Mouse (Mus musculus) erythroblast, embryonic 14.5 days (primary cell): Measurements from ENCODE around the gene Car15.

ENCODE experiments used
- GATA1 ChIP-seq: IDR thresholded peaks from 2 replicates; pipeline ENCODE4 v1.6.1; 2012; ENCODE audit warnings: low read length, inconsistent platforms, mixed read lengths
- TAL1 ChIP-seq: IDR thresholded peaks from 3 replicates; pipeline ENCODE4 v1.6.1; 2012; ENCODE audit warnings: low read length, inconsistent platforms, mixed read lengths

DNA sequence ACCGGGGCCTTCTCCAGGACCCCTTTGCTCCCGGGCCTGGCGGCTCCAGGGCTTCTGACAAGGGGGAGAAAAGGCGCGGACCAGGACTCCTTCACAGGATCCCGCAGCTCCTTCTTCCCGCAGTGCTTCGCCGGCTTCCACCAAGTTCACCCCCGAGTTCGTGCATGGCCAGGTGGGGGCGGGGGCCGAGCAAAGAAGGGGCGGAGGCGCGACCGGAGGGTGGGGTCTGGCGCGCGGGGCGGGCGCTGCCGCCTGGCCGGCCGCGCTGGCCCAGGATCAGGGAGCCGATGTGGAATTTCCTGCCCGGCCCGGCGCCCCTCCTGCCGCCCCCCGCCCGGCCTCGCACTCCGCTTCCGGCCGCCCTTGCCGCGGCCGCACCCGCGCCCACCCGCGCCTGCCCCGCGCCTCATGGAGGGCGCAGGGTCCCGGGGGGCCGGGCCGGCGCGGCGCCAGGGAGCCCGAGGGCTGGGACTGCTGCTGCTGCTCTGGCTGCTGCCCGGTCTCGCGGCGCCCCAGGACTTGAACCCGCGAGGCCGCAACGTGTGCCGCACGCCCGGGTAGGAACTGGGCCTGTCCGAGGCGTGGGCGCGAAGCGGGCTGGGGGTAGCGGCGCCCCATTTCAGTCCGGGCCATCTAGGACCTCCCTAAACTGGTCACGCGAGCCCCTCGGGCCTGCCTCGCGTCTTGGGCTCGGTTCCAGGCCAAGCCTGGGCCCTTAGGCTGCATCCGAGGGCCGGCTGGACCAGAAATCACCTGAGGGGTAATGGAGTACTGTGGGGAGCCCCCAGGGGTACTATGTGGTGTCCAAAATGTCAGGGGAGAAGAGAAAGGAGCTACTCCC lies 41.0 kb downstream of the Car15 start, which contains the start of gene Scarf2:
- no peak for TF ChIP-seq TAL1
- TF ChIP-seq GATA1, result no peak
